Mouse (Mus musculus) forebrain, embryonic 13.5 days (tissue): ENCODE results near the gene Aim2. TPM values are rescaled to one million over a fixed set of nuclear protein-coding genes. Genes with fewer than 3 reads are reported as not detected.

Source experiments
- ATAC-seq: fragments of 200-750 bp; cut with Nextera tagmentation; 2 replicates; pipeline ENCODE4 v1.8.0; 2017
- H3K27ac ChIP-seq: fragments of 300-500 bp; sonication (generic); 2 replicates; pipeline ENCODE4 v1.5.1; 2015; ENCODE audit warnings: inconsistent platforms, mild to moderate bottlenecking, moderate library complexity
- H3K27me3 ChIP-seq: fragments of 300-500 bp; sonication (generic); 2 replicates; pipeline ENCODE4 v1.6.1; 2015; ENCODE audit warnings: mild to moderate bottlenecking, inconsistent platforms
- H3K36me3 ChIP-seq: fragments of 300-500 bp; sonication (generic); 2 replicates; pipeline ENCODE4 v1.6.1; 2015; ENCODE audit warnings: mild to moderate bottlenecking, inconsistent platforms; ENCODE audit not compliant: poor library complexity, severe bottlenecking
- H3K4me1 ChIP-seq: fragments of 300-500 bp; sonication (generic); 2 replicates; pipeline ENCODE4 v1.6.1; 2015; ENCODE audit warnings: inconsistent platforms
- H3K4me2 ChIP-seq: fragments of 300-500 bp; sonication (generic); 2 replicates; pipeline ENCODE4 v1.6.1; 2015; ENCODE audit warnings: inconsistent platforms, mild to moderate bottlenecking, moderate library complexity
- H3K4me3 ChIP-seq: fragments of 300-500 bp; sonication (generic); 2 replicates; pipeline ENCODE4 v1.5.1; 2015; ENCODE audit warnings: mild to moderate bottlenecking, inconsistent platforms
- H3K9ac ChIP-seq: fragments of 300-500 bp; sonication (generic); 2 replicates; pipeline ENCODE4 v1.6.1; 2015; ENCODE audit warnings: mild to moderate bottlenecking, inconsistent platforms
- H3K9me3 ChIP-seq: fragments of 300-500 bp; sonication (generic); replicated peaks from 2 replicates; pipeline ENCODE4 v1.6.1; 2016; ENCODE audit warnings: inconsistent platforms
- WGBS: fragments of 180-500 bp; shearing (Covaris S2); methylation state at CpG from one replicate; pipeline ENCODE4 v1.1.7; 2015; 5-methylcytosine and 5-hydroxymethylcytosine counted together
- polyA plus RNA-seq: library from polyadenylated mRNA; unstranded; fragments of >200 nt; fragmentation: Nextera tagmentation; extraction: Ambion mirVana; gene quantifications from 2 replicates; pipeline ENCODE4 v1.2.1, GENCODE M21; 2015

The Aim2 gene
- polyA plus RNA-seq, 1 experiment from 2014 or later = 7.6 TPM

DNA sequence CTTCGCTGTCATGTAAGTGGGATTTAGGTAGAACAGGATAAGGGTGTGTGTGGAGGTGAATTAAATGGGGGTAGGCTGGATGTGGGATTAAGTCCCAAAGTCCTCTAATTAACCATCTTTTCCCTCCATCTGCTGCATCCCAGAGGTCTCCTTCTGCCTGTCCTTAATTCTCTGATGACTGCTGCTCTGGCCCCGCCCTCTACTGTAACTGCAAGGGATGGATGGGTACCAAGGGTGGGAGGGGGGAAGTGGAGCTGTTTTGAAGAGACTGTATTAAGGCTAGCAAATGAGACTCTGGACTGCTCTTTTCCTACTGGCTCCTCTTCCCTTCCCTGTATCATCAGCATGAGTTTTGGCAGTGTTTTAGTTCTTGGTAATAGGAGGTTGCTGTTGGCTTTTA, 18.9 kb downstream of the Aim2 start:
- Histone ChIP-seq H3K9me3 (no peaks in the 10 kb centered on the region), H3K27ac (no peak overlapping the region), H3K27me3 (no peaks in the 10 kb centered on the region), H3K4me3 (no peak overlapping the region), H3K9ac (no peak overlapping the region), H3K36me3 (no peaks in the 10 kb centered on the region), H3K4me2 (no peak overlapping the region), H3K4me1 (peaks cover 30% of the 10 kb centered on the region)
- no peak for ATAC-seq
- 66% methylated on average over 2 of the region's 2 CpGs for WGBS

DNA sequence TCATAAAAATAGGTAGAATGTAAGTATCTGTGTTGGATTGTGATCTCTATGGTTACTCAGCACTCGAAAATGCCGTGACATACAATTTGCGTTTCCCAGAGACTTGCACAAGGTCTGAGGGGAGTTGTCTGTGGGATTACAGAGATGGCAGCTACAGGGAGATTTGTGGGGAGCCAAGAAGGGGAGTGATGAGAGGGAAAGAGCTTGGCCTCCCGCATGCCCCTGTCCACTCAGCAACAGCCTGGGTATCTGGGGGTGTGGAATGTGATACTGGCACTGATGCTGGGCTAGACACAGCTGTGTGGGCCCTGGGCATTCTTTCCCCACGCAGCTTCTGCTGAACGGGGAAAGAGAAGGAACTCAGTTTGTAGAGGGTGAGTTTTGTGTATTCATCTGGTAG, 19.8 kb downstream of the Aim2 start:
- Histone ChIP-seq H3K9ac (no peak overlapping the region), H3K4me1 (peaks cover 24% of the 10 kb centered on the region), H3K36me3 (no peaks in the 10 kb centered on the region), H3K27ac (no peak overlapping the region), H3K4me3 (no peak overlapping the region), H3K4me2 (no peak overlapping the region), H3K27me3 (no peaks in the 10 kb centered on the region), H3K9me3 (no peaks in the 10 kb centered on the region)
- no peak for ATAC-seq
- 70% methylated on average over 6 of the region's 6 CpGs for WGBS

DNA sequence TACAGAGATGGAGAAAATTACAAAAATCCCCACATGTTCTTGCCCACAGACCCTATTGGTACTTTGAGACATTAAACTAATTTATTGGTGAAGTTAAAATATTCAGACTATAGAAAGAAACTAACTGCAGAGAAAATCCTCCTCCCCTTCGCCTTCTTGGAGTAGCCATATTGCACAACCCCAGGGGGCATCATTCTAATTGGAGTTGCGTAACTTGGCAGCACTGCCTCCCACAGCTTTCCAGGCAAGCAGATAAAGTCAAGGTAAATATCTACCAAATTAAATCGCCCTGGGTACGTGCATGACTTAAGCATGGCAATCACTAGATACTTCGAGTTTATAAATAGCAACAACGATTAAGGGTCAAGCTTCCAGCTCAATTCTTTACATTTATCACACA, 20.9 kb downstream of the Aim2 start:
- no peak for ATAC-seq
- WGBS = 74% methylated on average over 6 of the region's 6 CpGs

DNA sequence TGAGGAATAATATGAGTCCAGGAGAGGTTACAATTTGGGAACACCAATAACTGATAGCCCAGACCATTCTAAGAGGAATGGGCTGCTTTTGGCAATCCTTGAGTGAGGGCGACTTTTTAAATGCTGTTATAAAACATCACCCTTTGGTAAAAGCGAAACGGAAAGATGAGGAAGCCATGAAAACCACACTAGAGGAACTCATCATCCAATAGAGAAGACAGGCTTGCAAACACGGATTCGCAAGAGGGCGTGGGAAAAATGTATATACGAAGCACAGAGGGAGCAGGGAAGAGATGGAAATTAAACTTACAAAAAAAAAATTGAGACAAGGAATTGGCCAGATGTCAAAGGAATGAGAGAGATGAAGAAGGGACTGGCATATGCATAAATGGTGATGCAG, 23.3 kb downstream of the Aim2 start:
- WGBS = 92% methylated on average over 7 of the region's 7 CpGs
- Histone ChIP-seq H3K9me3 (no peaks in the 10 kb centered on the region), H3K4me1 (peaks cover 7% of the 10 kb centered on the region; the same call in 1 of the 2 replicates), H3K27me3 (no peaks in the 10 kb centered on the region), H3K4me2 (no peak overlapping the region), H3K36me3 (no peaks in the 10 kb centered on the region), H3K27ac (no peak overlapping the region), H3K9ac (no peak overlapping the region), H3K4me3 (no peak overlapping the region)
- no peak for ATAC-seq

More for the DNA sequence above, 20.9 kb downstream of the Aim2 start:
- Histone ChIP-seq H3K4me2 (no peak overlapping the region), H3K27me3 (no peaks in the 10 kb centered on the region), H3K36me3 (no peaks in the 10 kb centered on the region), H3K9me3 (no peaks in the 10 kb centered on the region), H3K27ac (no peak overlapping the region), H3K4me3 (no peak overlapping the region), H3K9ac (no peak overlapping the region), H3K4me1 (peaks cover 12% of the 10 kb centered on the region)

DNA sequence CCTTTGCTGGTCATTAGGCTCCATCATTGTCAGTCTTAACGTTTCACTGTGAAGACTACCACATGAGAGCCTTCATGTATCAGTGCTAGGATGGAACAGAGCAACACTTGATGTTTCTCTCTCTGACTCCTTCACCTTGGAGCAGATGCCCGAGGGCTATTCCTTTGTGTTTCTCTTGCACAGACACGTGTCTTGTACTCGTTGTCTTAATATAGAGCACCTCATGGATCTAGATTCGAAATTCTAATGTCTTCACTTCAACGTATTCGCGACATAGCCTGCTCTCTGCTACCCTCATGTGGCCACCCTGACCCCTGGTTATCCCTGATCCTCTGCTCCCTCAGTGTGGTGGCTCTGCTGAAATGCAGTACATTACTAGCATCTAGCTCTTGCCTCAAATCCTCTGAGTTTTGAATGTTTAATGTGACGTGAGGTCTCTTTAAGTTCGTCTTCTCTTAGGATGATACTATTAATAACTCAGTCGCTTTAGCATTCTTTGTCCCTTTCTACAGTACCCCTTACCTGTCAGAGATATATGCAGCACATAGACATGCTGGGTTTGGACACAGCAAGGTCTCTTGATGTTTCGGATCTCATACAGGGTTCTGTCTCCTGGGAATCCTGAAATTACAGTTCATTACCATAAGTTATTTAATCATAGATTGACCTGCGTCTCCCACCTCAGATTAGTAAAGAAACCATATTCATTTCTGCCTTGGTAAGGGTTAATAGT, 26.9 kb downstream of the Aim2 start:
- Histone ChIP-seq H3K4me2 (no peak overlapping the region), H3K4me1 (0 out of 2 replicates have a peak, but pooled peaks cover 3% of the 10 kb centered on the region), H3K27ac (no peak overlapping the region)

DNA sequence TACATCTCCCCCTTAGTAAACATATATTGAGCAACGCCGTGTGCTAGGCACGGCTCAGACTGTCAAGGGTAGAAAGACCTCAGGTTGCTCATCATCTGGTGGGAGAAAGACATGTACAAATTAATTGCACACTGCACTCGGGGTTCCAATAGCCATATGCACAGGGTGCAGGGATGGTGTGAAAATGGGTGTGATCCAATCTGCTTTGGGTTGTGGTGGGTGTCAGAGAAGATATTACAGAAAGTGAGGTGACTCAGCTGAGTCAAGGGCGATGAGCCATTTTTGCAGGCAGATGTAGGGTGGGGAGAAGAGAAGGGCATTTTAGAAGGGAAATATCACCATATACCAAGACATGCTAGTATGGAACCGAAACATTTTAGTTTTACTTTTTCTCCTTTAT, 30.8 kb downstream of the Aim2 start:
- Histone ChIP-seq H3K4me3 (no peak overlapping the region), H3K36me3 (no peaks in the 10 kb centered on the region), H3K9me3 (no peaks in the 10 kb centered on the region), H3K9ac (no peak overlapping the region), H3K4me1 (0 out of 2 replicates have a peak, but pooled peaks cover 3% of the 10 kb centered on the region), H3K27me3 (no peaks in the 10 kb centered on the region), H3K4me2 (no peak overlapping the region), H3K27ac (no peak overlapping the region)
- WGBS = 75% methylated on average over 6 of the region's 6 CpGs
- ATAC-seq = no peak

More for the DNA sequence above, 26.9 kb downstream of the Aim2 start:
- ATAC-seq = peak; percentile 88
- Histone ChIP-seq H3K27me3 (no peaks in the 10 kb centered on the region), H3K9ac (no peak overlapping the region), H3K4me3 (no peak overlapping the region), H3K9me3 (no peaks in the 10 kb centered on the region), H3K36me3 (no peaks in the 10 kb centered on the region)
- WGBS = 34% methylated on average over 13 of the region's 13 CpGs

DNA sequence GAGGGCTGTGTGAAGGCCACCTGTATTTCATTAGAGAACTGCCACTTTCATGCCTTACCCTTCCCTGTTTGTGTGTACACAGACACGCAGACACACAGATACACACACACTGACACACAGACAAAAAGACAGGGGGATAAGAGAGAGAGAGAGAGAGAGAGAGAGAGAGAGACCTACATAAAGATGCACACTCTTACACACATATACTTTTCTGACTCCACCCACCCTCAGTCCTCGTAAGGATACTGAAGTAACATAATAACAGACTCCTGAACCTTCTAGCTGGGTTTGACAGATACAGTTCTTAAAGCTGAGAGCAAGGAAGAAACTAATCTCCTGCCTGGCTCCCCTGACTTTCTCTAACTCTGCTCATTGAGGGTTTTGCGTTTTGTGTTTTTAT, 38.8 kb downstream of the Aim2 start:
- peaks cover 22% of the 10 kb centered on the region for H3K4me1 ChIP-seq
- H3K27me3 ChIP-seq = no peaks in the 10 kb centered on the region
- H3K36me3 ChIP-seq = no peaks in the 10 kb centered on the region
- peak overlapping the region; percentile 39 for H3K4me3 ChIP-seq
- H3K27ac ChIP-seq = peak overlapping the region; percentile 88
- peak overlapping the region; percentile 51 for H3K4me2 ChIP-seq
- peak overlapping the region; percentile 41 for H3K9ac ChIP-seq
- no peaks in the 10 kb centered on the region for H3K9me3 ChIP-seq
- WGBS = 8% methylated on average over 3 of the region's 3 CpGs
- peak; percentile 50 for ATAC-seq

DNA sequence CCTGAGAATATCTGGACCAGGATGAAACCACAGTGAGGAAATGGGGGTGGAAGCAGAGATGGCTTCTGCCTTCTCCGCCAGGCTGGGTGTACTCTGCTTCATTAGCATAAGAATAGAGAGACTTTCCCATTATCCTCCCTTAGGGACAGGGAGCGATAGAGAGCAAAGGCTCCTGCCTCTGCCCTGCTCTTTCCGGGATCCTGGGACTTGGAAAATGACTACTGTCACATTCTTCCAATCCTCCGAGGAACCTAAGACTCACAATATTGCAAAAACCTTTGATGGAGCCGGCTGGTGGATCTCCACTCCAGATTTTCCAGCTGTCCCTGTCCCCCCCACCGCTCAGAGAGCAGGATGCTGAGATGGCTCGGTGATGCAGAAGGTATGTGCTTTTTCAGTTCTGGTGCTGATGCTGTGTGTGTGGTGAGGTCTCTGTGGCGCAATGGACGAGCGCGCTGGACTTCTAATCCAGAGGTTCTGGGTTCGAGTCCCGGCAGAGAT, 39.3 kb downstream of the Aim2 start:
- WGBS = 2% methylated on average over 13 of the region's 13 CpGs
- Histone ChIP-seq H3K9me3 (no peaks in the 10 kb centered on the region), H3K4me3 (peak overlapping the region; percentile 39), H3K27ac (peak overlapping the region; percentile 88), H3K9ac (peak overlapping the region; percentile 41), H3K4me2 (peak overlapping the region; percentile 51), H3K27me3 (no peaks in the 10 kb centered on the region), H3K4me1 (peaks cover 22% of the 10 kb centered on the region), H3K36me3 (no peaks in the 10 kb centered on the region)
- peak; percentile 94 for ATAC-seq

DNA sequence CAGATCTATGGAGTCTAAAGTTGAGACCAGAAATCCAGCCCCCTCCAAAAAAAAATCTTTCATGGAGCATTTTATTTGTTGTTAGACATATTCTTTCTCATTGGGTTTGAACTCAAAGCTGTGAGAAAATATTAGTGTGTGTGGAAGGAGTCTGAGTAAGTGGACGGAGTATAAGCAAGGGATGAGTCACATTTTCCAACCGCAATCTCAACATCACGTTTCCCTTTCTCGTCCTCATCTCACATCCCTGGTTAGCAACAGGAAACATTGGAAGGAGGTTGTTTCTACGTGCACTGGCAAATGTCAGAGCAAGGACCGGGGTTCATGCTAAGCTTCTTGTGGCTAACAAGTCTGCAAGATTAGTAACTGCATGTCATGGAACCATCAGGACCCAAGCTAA, 41.1 kb downstream of the Aim2 start:
- ATAC-seq = no peak
- Histone ChIP-seq H3K36me3 (no peaks in the 10 kb centered on the region), H3K27ac (no peak overlapping the region), H3K4me2 (no peak overlapping the region), H3K27me3 (no peaks in the 10 kb centered on the region), H3K9ac (no peak overlapping the region), H3K9me3 (no peaks in the 10 kb centered on the region), H3K4me3 (no peak overlapping the region), H3K4me1 (peaks cover 22% of the 10 kb centered on the region)
- WGBS = 92% methylated on average over 6 of the region's 6 CpGs

DNA sequence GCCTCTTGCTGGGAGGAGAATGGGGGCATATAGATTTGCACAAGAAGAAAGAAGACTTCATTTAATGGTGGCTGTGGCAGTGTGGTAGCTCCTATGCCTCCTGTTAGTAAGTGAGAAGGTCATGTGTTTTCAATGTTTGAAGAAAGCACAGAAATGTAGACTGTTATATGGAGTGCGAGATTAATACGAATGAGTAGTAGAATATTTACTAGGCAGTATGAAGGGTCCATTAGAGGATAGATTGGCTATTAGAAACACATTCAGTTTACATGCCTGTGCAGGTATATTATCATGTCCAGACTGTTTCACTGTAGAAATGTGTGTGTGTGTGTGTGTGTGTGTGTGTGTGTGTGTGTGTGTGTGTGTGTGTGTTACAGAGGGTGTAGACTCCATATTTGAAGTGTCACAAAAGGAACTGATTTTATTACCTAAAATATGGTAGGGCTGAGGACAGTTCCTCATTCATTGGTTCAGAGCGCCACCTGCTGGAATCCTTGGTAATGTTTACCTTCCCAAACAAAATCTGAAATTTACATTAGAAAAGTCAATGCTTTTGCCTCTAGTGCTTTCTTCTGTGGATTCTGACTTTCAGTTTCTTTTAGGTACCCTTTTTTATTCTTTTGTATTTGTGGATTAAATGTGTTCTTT, 47.8 kb downstream of the Aim2 start:
- Histone ChIP-seq H3K4me3 (no peak overlapping the region), H3K27me3 (no peaks in the 10 kb centered on the region), H3K27ac (no peak overlapping the region), H3K4me2 (no peak overlapping the region), H3K9me3 (no peaks in the 10 kb centered on the region), H3K4me1 (no peaks in the 10 kb centered on the region), H3K9ac (no peak overlapping the region), H3K36me3 (no peaks in the 10 kb centered on the region)
- ATAC-seq = peak; percentile 84
- WGBS = 30% methylated on average over 3 of the region's 3 CpGs

DNA sequence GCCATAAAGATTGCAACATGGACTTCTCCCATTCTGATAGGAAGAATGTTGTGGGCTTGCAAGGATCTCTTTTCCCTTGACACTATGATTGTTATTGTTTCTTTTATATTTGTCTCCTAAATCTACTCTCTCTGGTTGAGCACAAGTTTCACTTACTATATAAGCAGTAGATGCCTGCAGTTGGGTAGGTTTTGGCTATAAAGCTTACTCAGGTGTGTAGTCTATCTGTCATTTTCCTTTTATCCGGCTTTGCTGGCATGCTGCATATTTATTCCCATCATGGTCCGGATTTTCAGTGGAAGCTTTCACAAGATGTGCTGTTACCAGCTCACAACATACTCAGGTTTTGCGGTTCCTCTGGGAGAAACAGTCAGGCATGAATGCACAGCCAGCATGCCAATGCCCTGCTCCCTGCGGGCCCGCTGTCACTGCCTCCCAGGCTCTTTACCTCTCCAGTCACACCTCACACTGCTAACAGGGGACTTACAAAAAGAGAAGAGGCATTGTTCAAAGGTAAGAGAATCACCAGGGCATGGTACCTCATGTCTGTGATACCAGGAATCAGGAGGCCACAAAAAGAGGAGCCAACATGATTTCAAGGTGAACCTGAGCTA, 54.1 kb downstream of the Aim2 start:
- no peak for ATAC-seq
- no peak overlapping the region for H3K9ac ChIP-seq
- WGBS = 90% methylated on average over 5 of the region's 5 CpGs
- H3K27me3 ChIP-seq = no peaks in the 10 kb centered on the region
- no peaks in the 10 kb centered on the region for H3K4me1 ChIP-seq
- H3K4me3 ChIP-seq = no peak overlapping the region
- no peak overlapping the region for H3K4me2 ChIP-seq
- no peak overlapping the region for H3K27ac ChIP-seq
- no peaks in the 10 kb centered on the region for H3K9me3 ChIP-seq
- no peaks in the 10 kb centered on the region for H3K36me3 ChIP-seq

DNA sequence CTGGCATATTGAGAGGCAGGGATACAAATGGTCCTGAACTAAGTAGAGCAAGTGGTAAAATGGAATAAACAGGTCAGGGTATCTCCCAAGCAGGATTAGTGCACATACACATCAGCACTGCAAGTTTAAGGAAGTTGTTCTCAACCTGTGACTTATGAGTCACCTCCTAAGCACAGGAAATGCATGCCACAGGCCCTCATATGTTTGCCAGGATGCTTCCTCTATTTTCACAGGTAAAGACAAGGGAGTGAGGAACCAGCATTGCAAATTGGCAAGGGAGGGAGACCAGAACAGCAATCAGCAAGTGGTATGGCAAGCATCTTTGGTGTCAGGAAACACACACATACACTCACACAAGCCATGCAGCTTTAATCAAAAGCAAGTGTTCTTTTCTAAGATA, 58.4 kb downstream of the Aim2 start:
- no peaks in the 10 kb centered on the region for H3K4me1 ChIP-seq
- no peak for ATAC-seq

More for the DNA sequence above, 58.4 kb downstream of the Aim2 start:
- H3K9ac ChIP-seq = no peak overlapping the region
- no peak overlapping the region for H3K27ac ChIP-seq
- no peaks in the 10 kb centered on the region for H3K36me3 ChIP-seq
- H3K9me3 ChIP-seq = no peaks in the 10 kb centered on the region
- H3K4me2 ChIP-seq = no peak overlapping the region
- H3K4me3 ChIP-seq = no peak overlapping the region
- no peaks in the 10 kb centered on the region for H3K27me3 ChIP-seq
